Mouse (Mus musculus): ENCODE measurements around the gene Ror2.

DNA sequence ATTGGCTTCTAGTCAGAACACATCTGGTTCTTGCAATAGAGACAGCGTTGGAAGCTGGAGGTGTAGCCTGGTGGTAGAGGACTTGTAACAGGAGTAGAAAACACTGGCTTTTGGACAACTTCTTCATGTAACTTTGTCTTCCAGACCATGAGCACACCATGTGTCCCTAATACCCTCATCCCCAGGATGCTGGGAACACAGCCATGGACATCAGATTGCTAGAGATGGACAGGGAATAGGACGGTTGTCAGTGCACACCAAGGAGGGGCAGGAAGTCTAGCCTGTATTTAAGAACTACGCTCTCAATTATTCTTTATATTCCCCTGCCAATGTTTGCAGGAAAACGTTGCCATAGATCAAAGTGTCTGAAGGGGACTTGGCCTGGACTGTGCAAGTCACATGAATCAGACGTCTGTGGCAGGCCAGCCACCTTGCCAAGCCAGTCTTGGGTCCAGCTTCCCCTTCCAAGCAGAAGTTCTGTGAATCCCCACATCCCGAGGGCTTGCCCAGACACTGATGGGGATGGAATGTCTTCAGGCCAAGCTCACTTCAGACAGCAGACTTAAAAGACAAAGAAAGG lies 68.4 kb downstream of the Ror2 start:
- TF ChIP-seq CTCF (IDR thresholded peaks at IDR 0.05; ENCODE audit: low read depth) (no peak), EP300 (IDR thresholded peaks at IDR 0.05; ENCODE audit: low read depth) (no peak)

Measured in liver, postnatal 0 days (tissue).